Mouse (Mus musculus) ES-E14 (cell line): ENCODE measurements around the gene Mybbp1a. TPM values are rescaled to one million over a fixed set of nuclear protein-coding genes. Genes with fewer than 3 reads are reported as not detected.

ENCODE experiments used
- DNase-seq: peaks from one replicate; pipeline ENCODE4 v3.0.0-alpha.2; 2013; ENCODE audit warnings: low read depth, low spot score
- H3K27ac ChIP-seq: 2 replicates; pipeline ENCODE4 v1.5.1; 2012; ENCODE audit warnings: low read depth, mild to moderate bottlenecking, low read length, moderate library complexity, mixed read lengths; ENCODE audit not compliant: poor library complexity, insufficient read depth, severe bottlenecking
- H3K36me3 ChIP-seq: 2 replicates; pipeline ENCODE4 v1.6.1; 2012; ENCODE audit warnings: mild to moderate bottlenecking, low read length, moderate library complexity, mixed read lengths; ENCODE audit not compliant: control insufficient read depth, poor library complexity, insufficient read depth, severe bottlenecking
- H3K4me1 ChIP-seq, 2 experiments: fragments of 150-350 bp in 1 of 2; sonication (generic) in 1 of 2; 2 replicates each; pipeline ENCODE4 v1.6.1; 2012; ENCODE audit warnings: low read length in 2 of 2, mild to moderate bottlenecking in 1 of 2, mixed read lengths in 1 of 2; ENCODE audit not compliant: control insufficient read depth in 2 of 2, insufficient read depth in 2 of 2, poor library complexity in 1 of 2
- H3K4me3 ChIP-seq, 2 experiments: fragments of 150-350 bp in 1 of 2; sonication (generic) in 1 of 2; 2 replicates each; pipeline ENCODE4 v1.5.1; 2012; ENCODE audit warnings: low read length in 2 of 2, low read depth in 1 of 2, mild to moderate bottlenecking in 1 of 2, mixed read lengths in 1 of 2; ENCODE audit not compliant: insufficient read depth in 1 of 2, poor library complexity in 1 of 2, severe bottlenecking in 1 of 2
- H3K9ac ChIP-seq: 2 replicates; pipeline ENCODE4 v1.6.1; 2012; ENCODE audit warnings: low read depth, mild to moderate bottlenecking, low read length, mixed read lengths; ENCODE audit not compliant: poor library complexity, insufficient read depth, severe bottlenecking
- H3K9me3 ChIP-seq: fragments of 150-350 bp; sonication (generic); 2 replicates; pipeline ENCODE4 v1.6.1; 2012; ENCODE audit warnings: low read depth, mild to moderate bottlenecking, low read length; ENCODE audit not compliant: control insufficient read depth, insufficient read depth
- CHD2 ChIP-seq: IDR thresholded peaks from 2 replicates; pipeline ENCODE4 v1.6.1; 2014; ENCODE audit warnings: mild to moderate bottlenecking, low read depth, low read length, inconsistent platforms
- HCFC1 ChIP-seq: IDR thresholded peaks from 2 replicates; pipeline ENCODE4 v1.6.1; 2012; ENCODE audit warnings: low read length, inconsistent platforms, borderline replicate concordance; ENCODE audit not compliant: insufficient read depth
- MAFK ChIP-seq: IDR thresholded peaks from 2 replicates; pipeline ENCODE4 v1.6.1; 2014; ENCODE audit warnings: mild to moderate bottlenecking, low read depth, low read length, inconsistent platforms; ENCODE audit not compliant: insufficient read depth
- ZC3H11A ChIP-seq: IDR thresholded peaks from 2 replicates; pipeline ENCODE4 v1.6.1; 2012; ENCODE audit warnings: low read depth, mild to moderate bottlenecking, inconsistent platforms, low read length, borderline replicate concordance
- ZNF384 ChIP-seq: IDR thresholded peaks from 2 replicates; pipeline ENCODE4 v1.6.1; 2012; ENCODE audit warnings: low read depth, low read length, inconsistent platforms
- in situ Hi-C, 2 experiments: fragments of 600-800 bp; cut with MboI; formaldehyde crosslinking; loops; one replicate each; pipeline ENCODE4 v1.15.1; 2025; ENCODE audit warnings: low sequenced_read_pairs in 2 of 2, inconsistent platforms in 1 of 2; ENCODE audit not compliant: unreplicated experiment in 2 of 2
- total RNA-seq: library from RNA; depleted of rRNA; stranded (reverse); fragments of 300-350 nt; gene quantifications from 2 replicates; pipeline ENCODE4 v1.2.3, GENCODE M21; 2012

Gene Mybbp1a
- total RNA-seq, 1 experiment: 278 TPM

GRCm38 (mm10) chr11:72484549-72484948 is 43.4 kb downstream of the Mybbp1a start:
- Histone ChIP-seq H3K4me3 (no peak overlapping the region), H3K4me1 (no peaks in the 10 kb centered on the region; a peak in 1 of 4 replicates), H3K9me3 (no peaks in the 10 kb centered on the region), H3K36me3 (no peaks in the 10 kb centered on the region), H3K27ac (peak overlapping the region; percentile 17; the same call in 1 of the 2 replicates), H3K9ac (no peak overlapping the region)
- DNase-seq: no peak
- in situ Hi-C loops: no loop called here
- no peak for TF ChIP-seq CHD2
- TF ChIP-seq MAFK: no peak
- no peak for TF ChIP-seq ZC3H11A
- TF ChIP-seq ZNF384: no peak
- TF ChIP-seq HCFC1: no peak

GRCm38 (mm10) chr11:72485157-72485556 is 44.0 kb downstream of the Mybbp1a start:
- no peak for DNase-seq
- H3K9me3 ChIP-seq: no peaks in the 10 kb centered on the region
- H3K27ac ChIP-seq: no peak overlapping the region
- no peak overlapping the region for H3K9ac ChIP-seq
- TF ChIP-seq ZC3H11A: no peak
- no peaks in the 10 kb centered on the region for H3K36me3 ChIP-seq
- H3K4me3 ChIP-seq: no peak overlapping the region
- in situ Hi-C loops: no loop called here
- H3K4me1 ChIP-seq: no peaks in the 10 kb centered on the region; a peak in 1 of 4 replicates

GRCm38 (mm10) chr11:72485960-72486359 is 44.8 kb downstream of the Mybbp1a start:
- H3K4me3 ChIP-seq: no peak overlapping the region
- H3K4me1 ChIP-seq: no peaks in the 10 kb centered on the region; a peak in 1 of 4 replicates
- no peak for TF ChIP-seq ZC3H11A
- no peak for TF ChIP-seq MAFK
- TF ChIP-seq HCFC1: no peak
- TF ChIP-seq ZNF384: no peak
- TF ChIP-seq CHD2: no peak
- no peak for DNase-seq
- no peaks in the 10 kb centered on the region for H3K36me3 ChIP-seq
- in situ Hi-C loops: no loop called here
- H3K27ac ChIP-seq: no peak overlapping the region
- no peak overlapping the region for H3K9ac ChIP-seq
- no peaks in the 10 kb centered on the region for H3K9me3 ChIP-seq

- no peak for DNase-seq
- TF ChIP-seq MAFK: no peak
- in situ Hi-C loops: no loop called here
- Histone ChIP-seq H3K9ac (no peak overlapping the region), H3K27ac (no peak overlapping the region), H3K36me3 (no peaks in the 10 kb centered on the region), H3K9me3 (no peaks in the 10 kb centered on the region), H3K4me1 (no peaks in the 10 kb centered on the region; a peak in 1 of 4 replicates), H3K4me3 (no peak overlapping the region)
Measured at GRCm38 (mm10) chr11:72487171-72487570, 46.0 kb downstream of the Mybbp1a start.

- Histone ChIP-seq H3K9me3 (no peaks in the 10 kb centered on the region), H3K9ac (no peak overlapping the region), H3K36me3 (no peaks in the 10 kb centered on the region), H3K4me3 (no peak overlapping the region), H3K4me1 (no peaks in the 10 kb centered on the region; a peak in 1 of 4 replicates), H3K27ac (no peak overlapping the region)
- TF ChIP-seq HCFC1 (no peak), ZNF384 (no peak)
- in situ Hi-C loops: no loop called here
- no peak for DNase-seq
Measured at GRCm38 (mm10) chr11:72487739-72488138, 46.6 kb downstream of the Mybbp1a start.
